Mouse (Mus musculus) MEL (cell line): ENCODE data around the gene 4930544D05Rik. TPM values are rescaled to one million over a fixed set of nuclear protein-coding genes. Genes with fewer than 3 reads are reported as not detected.

Source experiments
- DNase-seq: peaks from one replicate; pipeline ENCODE4 v3.0.0; 2011; ENCODE audit warnings: low read depth, low spot score
- H3K27ac ChIP-seq: 2 replicates; pipeline ENCODE4 v1.5.1; 2012; ENCODE audit warnings: low read depth, mild to moderate bottlenecking, control low read depth, low read length, moderate library complexity; ENCODE audit not compliant: control insufficient read depth
- H3K27me3 ChIP-seq, 2 experiments: fragments of 150-350 bp in 1 of 2; sonication (generic) in 1 of 2; 2 replicates each; pipeline ENCODE4 v1.6.1; 2012; ENCODE audit warnings: low read length in 2 of 2, mild to moderate bottlenecking in 2 of 2, improper control_type of control experiment in 1 of 2, moderate library complexity in 1 of 2; ENCODE audit not compliant: insufficient read depth in 2 of 2, control insufficient read depth in 1 of 2
- H3K36me3 ChIP-seq, 2 experiments: 2 replicates each; pipeline ENCODE4 v1.6.1; 2012 to 2014; ENCODE audit warnings: low read length in 2 of 2, improper control_type of control experiment in 1 of 2, inconsistent platforms in 1 of 2, mild to moderate bottlenecking in 1 of 2; ENCODE audit not compliant: insufficient read depth in 2 of 2, control insufficient read depth in 1 of 2
- H3K4me1 ChIP-seq, 2 experiments: fragments of 150-350 bp in 1 of 2; sonication (generic) in 1 of 2; 2 replicates each; pipeline ENCODE4 v1.6.1; 2012; ENCODE audit warnings: low read length in 2 of 2, improper control_type of control experiment in 1 of 2, mild to moderate bottlenecking in 1 of 2; ENCODE audit not compliant: insufficient read depth in 2 of 2, control insufficient read depth in 1 of 2
- H3K4me3 ChIP-seq, 2 experiments: fragments of 150-350 bp in 1 of 2; sonication (generic) in 1 of 2; 2 replicates each; pipeline ENCODE4 v1.5.1; 2012; ENCODE audit warnings: low read depth in 2 of 2, low read length in 2 of 2, mild to moderate bottlenecking in 2 of 2, moderate library complexity in 2 of 2, control low read depth in 1 of 2, improper control_type of control experiment in 1 of 2; ENCODE audit not compliant: control insufficient read depth in 1 of 2, insufficient read depth in 1 of 2
- H3K79me2 ChIP-seq: 2 replicates; pipeline ENCODE4 v1.6.1; 2012; ENCODE audit warnings: mild to moderate bottlenecking, low read length, moderate library complexity; ENCODE audit not compliant: control insufficient read depth, poor library complexity, insufficient read depth
- H3K9ac ChIP-seq: 2 replicates; pipeline ENCODE4 v1.6.1; 2012; ENCODE audit warnings: low read depth, mild to moderate bottlenecking, control low read depth, low read length, moderate library complexity; ENCODE audit not compliant: control insufficient read depth, poor library complexity, severe bottlenecking
- H3K9me3 ChIP-seq: fragments of 150-350 bp; sonication (generic); replicated peaks from 2 replicates; pipeline ENCODE4 v1.6.1; 2012; ENCODE audit warnings: mild to moderate bottlenecking, low read length, improper control_type of control experiment, moderate library complexity; ENCODE audit not compliant: insufficient read depth
- CTCF ChIP-seq, 3 experiments: IDR thresholded peaks in 2 of 3; conservative IDR thresholded peaks in 1 of 3; 2 replicates each; pipeline ENCODE4 v1.5.1; 2011 to 2012; ENCODE audit warnings: low read length in 3 of 3, low read depth in 2 of 3, mild to moderate bottlenecking in 2 of 3, improper control_type of control experiment in 1 of 3, inconsistent platforms in 1 of 3, mixed read lengths in 1 of 3, moderate library complexity in 1 of 3; ENCODE audit not compliant: control insufficient read depth in 1 of 3, insufficient read depth in 1 of 3, poor library complexity in 1 of 3, severe bottlenecking in 1 of 3
- GABPA ChIP-seq: IDR thresholded peaks from 2 replicates; pipeline ENCODE4 v1.6.1; 2012; ENCODE audit warnings: low read depth, mild to moderate bottlenecking, inconsistent platforms, low read length, improper control_type of control experiment, moderate library complexity
- MAFK ChIP-seq: IDR thresholded peaks from 2 replicates; pipeline ENCODE4 v1.6.1; 2011; ENCODE audit warnings: low read depth, mild to moderate bottlenecking, low read length, improper control_type of control experiment, borderline replicate concordance
- MAX ChIP-seq: IDR thresholded peaks from 2 replicates; pipeline ENCODE4 v1.6.1; 2011; ENCODE audit warnings: low read length, improper control_type of control experiment
- MYC ChIP-seq: IDR thresholded peaks from 2 replicates; pipeline ENCODE4 v1.6.1; 2011; ENCODE audit warnings: low read depth, mild to moderate bottlenecking, low read length, improper control_type of control experiment, moderate library complexity
- SIN3A ChIP-seq: IDR thresholded peaks from 2 replicates; pipeline ENCODE4 v1.6.1; 2012; ENCODE audit warnings: low read length, improper control_type of control experiment, inconsistent platforms
- SMC3 ChIP-seq: IDR thresholded peaks from 2 replicates; pipeline ENCODE4 v1.6.1; 2011; ENCODE audit warnings: low read depth, low read length, improper control_type of control experiment
- TAL1 ChIP-seq: IDR thresholded peaks from 2 replicates; pipeline ENCODE4 v1.6.1; 2012; ENCODE audit warnings: mild to moderate bottlenecking, inconsistent platforms, low read length, moderate library complexity, mixed read lengths
- USF1 ChIP-seq: IDR thresholded peaks from 2 replicates; pipeline ENCODE4 v1.6.1; 2014; ENCODE audit warnings: low read depth, mild to moderate bottlenecking, inconsistent platforms, low read length, improper control_type of control experiment, moderate library complexity
- polyA plus RNA-seq, 2 experiments: library from polyadenylated mRNA; stranded (reverse) in 1 of 2; unstranded in 1 of 2; fragments of >175 nt in 1 of 2; fragments of >200 nt in 1 of 2; gene quantifications; 2 replicates each; pipeline versions ENCODE4 v1.2.1 to v1.2.4; 2012; ENCODE audit warnings: low replicate concordance in 2 of 2, low read depth in 1 of 2; ENCODE audit not compliant: insufficient read length in 2 of 2, insufficient read depth in 1 of 2, missing spikeins in 1 of 2
- total RNA-seq: library from RNA; depleted of rRNA; stranded (reverse); fragments of 300-350 nt; gene quantifications from 2 replicates; pipeline ENCODE4 v1.2.3, GENCODE M21; 2012; rRNA removed

The 4930544D05Rik gene
- total and polyA plus RNA-seq, 3 experiments = 0.10 TPM; not detected in 2

DNA sequence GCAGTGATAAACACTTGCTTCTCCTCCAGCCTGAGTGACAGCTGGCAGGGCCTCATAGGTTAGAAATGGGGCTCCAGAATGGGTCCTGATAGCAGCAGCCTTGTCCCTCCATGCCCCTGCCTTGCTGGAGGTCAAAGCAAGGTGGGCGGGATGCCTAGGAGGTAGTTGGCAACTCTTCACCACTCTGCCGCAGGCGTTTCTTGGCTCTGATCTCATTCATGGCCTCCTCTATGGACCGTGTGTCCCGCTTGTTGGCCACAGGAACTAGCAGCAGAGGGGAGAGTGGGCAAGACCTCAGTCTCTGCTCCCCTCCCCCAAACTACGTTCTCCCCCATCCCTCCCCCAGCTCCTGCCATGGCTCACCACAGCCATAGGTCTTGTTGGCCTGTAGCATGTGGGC lies 48.3 kb downstream of the 4930544D05Rik start:
- H3K4me1 ChIP-seq = peaks cover 2 to 9% of the 10 kb centered on the region in 2 experiments; a peak in 3 of 4 replicates
- no peak overlapping the region for H3K27ac ChIP-seq
- DNase-seq = no peak
- H3K27me3 ChIP-seq = no peaks in the 10 kb centered on the region
- no peak overlapping the region for H3K9ac ChIP-seq
- no peak overlapping the region for H3K4me3 ChIP-seq
- no peaks in the 10 kb centered on the region for H3K9me3 ChIP-seq
- H3K36me3 ChIP-seq = peaks cover 1 to 5% of the 10 kb centered on the region in 2 experiments; a peak in 3 of 4 replicates
- TF ChIP-seq GABPA (no peak), MAFK (no peak), SMC3 (no peak), USF1 (no peak), SIN3A (no peak), MYC (no peak), TAL1 (no peak)
- TF ChIP-seq, all 39 proteins: peak for 0
- H3K79me2 ChIP-seq = peaks cover 12% of the 10 kb centered on the region

DNA sequence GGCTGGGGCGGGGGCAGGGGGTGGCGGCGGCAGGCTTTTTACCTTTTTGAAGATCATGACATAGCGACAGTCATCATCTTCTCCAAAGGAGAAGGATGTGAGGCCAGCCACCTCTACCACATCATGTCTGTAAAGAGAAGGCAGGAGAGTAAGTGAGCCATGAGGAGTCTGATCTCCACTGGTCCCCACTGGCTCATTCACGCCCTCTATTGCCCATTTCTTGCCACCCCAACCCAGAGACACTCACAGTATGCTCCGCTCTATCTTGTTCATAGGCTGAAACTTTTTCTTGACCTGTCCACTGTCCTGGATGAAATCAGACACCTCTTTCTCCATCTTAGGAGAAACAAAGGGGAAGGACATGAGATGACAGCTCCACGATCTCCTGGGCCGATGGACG lies 49.1 kb downstream of the 4930544D05Rik start:
- H3K27me3 ChIP-seq = no peaks in the 10 kb centered on the region
- H3K4me1 ChIP-seq = peaks cover 2 to 9% of the 10 kb centered on the region in 2 experiments; a peak in 3 of 4 replicates
- no peak overlapping the region for H3K9ac ChIP-seq
- no peak for DNase-seq
- H3K27ac ChIP-seq = no peak overlapping the region
- H3K36me3 ChIP-seq = peaks cover 1 to 5% of the 10 kb centered on the region in 2 experiments; a peak in 3 of 4 replicates
- H3K79me2 ChIP-seq = peaks cover 17% of the 10 kb centered on the region
- TF ChIP-seq CTCF (IDR thresholded peaks at IDR 0.05 in 2 of 3, conservative IDR thresholded peaks at IDR 0.05 in 1 of 3; ENCODE audit: control insufficient read depth in 1 of 3, insufficient read depth in 1 of 3, low read depth in 2 of 3, low read length in 3 of 3, poor library complexity in 1 of 3, severe bottlenecking in 1 of 3) (peak in 1 of 3 experiments; percentile 29; a peak in 1 of 6 replicates), MAX (no peak)
- H3K4me3 ChIP-seq = no peak overlapping the region
- no peaks in the 10 kb centered on the region for H3K9me3 ChIP-seq

Other genes with a start within 250 kb of the 4930544D05Rik start
- 46.4 and 50.6 TPM in 2 replicates for gene Pelp1, start 205.8 kb upstream of the 4930544D05Rik start, total RNA-seq
- gene Pelp1, start 205.8 kb upstream of the 4930544D05Rik start, polyA plus RNA-seq = 10 to 100 TPM in 1 of 2 experiments, not detected in 1; 70.1 TPM
- 200 and 241 TPM in 2 replicates for gene Arrb2, start 183.2 kb upstream of the 4930544D05Rik start, total RNA-seq
- 100 to 1,000 TPM in 1 of 2 experiments, not detected in 1; 272 TPM for gene Arrb2, start 183.2 kb upstream of the 4930544D05Rik start, polyA plus RNA-seq
- gene Med11, start 163.9 kb upstream of the 4930544D05Rik start, total RNA-seq = 43.0 and 43.3 TPM in 2 replicates
- 10 to 100 TPM in 1 of 2 experiments, not detected in 1; 40.0 TPM for gene Med11, start 163.9 kb upstream of the 4930544D05Rik start, polyA plus RNA-seq
- not detected in 2 replicates for gene Zmynd15, start 156.4 kb upstream of the 4930544D05Rik start, total RNA-seq
- gene Zmynd15, start 156.4 kb upstream of the 4930544D05Rik start, polyA plus RNA-seq = under 1 TPM in 1 of 2 experiments, not detected in 1; 0.14 TPM
- not detected in 2 replicates for gene Cxcl16, start 155.9 kb upstream of the 4930544D05Rik start, total RNA-seq
- gene Cxcl16, start 155.9 kb upstream of the 4930544D05Rik start, polyA plus RNA-seq = not detected
- gene Tm4sf5, start 110.6 kb upstream of the 4930544D05Rik start, total RNA-seq = 0.27 TPM in 1 of 2 replicates, not detected in the other
- under 1 TPM in 1 of 2 experiments, not detected in 1; 0.21 TPM for gene Tm4sf5, start 110.6 kb upstream of the 4930544D05Rik start, polyA plus RNA-seq
- gene Vmo1, start 101.2 kb upstream of the 4930544D05Rik start, total RNA-seq = not detected in 2 replicates
- gene Vmo1, start 101.2 kb upstream of the 4930544D05Rik start, polyA plus RNA-seq = not detected
- gene Gltpd2, start 96.7 kb upstream of the 4930544D05Rik start, total RNA-seq = not detected in 2 replicates
- gene Gltpd2, start 96.7 kb upstream of the 4930544D05Rik start, polyA plus RNA-seq = under 1 TPM in 1 of 2 experiments, not detected in 1; 0.06 TPM
- 602 and 671 TPM in 2 replicates for gene Psmb6, start 90.5 kb upstream of the 4930544D05Rik start, total RNA-seq
- 100 to 1,000 TPM in 1 of 2 experiments, not detected in 1; 462 TPM for gene Psmb6, start 90.5 kb upstream of the 4930544D05Rik start, polyA plus RNA-seq
- not detected in 2 replicates for gene Gm40193, start 82.9 kb upstream of the 4930544D05Rik start, total RNA-seq
- not detected for gene Gm40193, start 82.9 kb upstream of the 4930544D05Rik start, polyA plus RNA-seq
- 0.07 and 0.15 TPM in 2 replicates for gene Pld2, start 75.8 kb upstream of the 4930544D05Rik start, total RNA-seq
- gene Pld2, start 75.8 kb upstream of the 4930544D05Rik start, polyA plus RNA-seq = under 1 TPM in 1 of 2 experiments, not detected in 1; 0.39 TPM
- gene Mink1, start 53.0 kb upstream of the 4930544D05Rik start, total RNA-seq = 25.0 and 33.8 TPM in 2 replicates
- gene Mink1, start 53.0 kb upstream of the 4930544D05Rik start, polyA plus RNA-seq = 100 to 1,000 TPM in 1 of 2 experiments, 10 to 100 TPM in 1; 57.3 to 230 TPM
- gene Chrne, start 3.4 kb downstream of the 4930544D05Rik start, total RNA-seq = 0.54 TPM in 1 of 2 replicates, not detected in the other
- gene Chrne, start 3.4 kb downstream of the 4930544D05Rik start, polyA plus RNA-seq = under 1 TPM in 1 of 2 experiments, not detected in 1; 0.33 TPM
- 0.98 and 1.6 TPM in 2 replicates for gene Gp1ba, start 23.3 kb downstream of the 4930544D05Rik start, total RNA-seq
- 1 to 10 TPM in 1 of 2 experiments, not detected in 1; 5.0 TPM for gene Gp1ba, start 23.3 kb downstream of the 4930544D05Rik start, polyA plus RNA-seq
- gene Rnf167, start 31.4 kb downstream of the 4930544D05Rik start, total RNA-seq = 30.4 and 31.4 TPM in 2 replicates
- 10 to 100 TPM in 1 of 2 experiments, not detected in 1; 44.4 TPM for gene Rnf167, start 31.4 kb downstream of the 4930544D05Rik start, polyA plus RNA-seq
- 96.3 and 104 TPM in 2 replicates for gene Slc25a11, start 31.6 kb downstream of the 4930544D05Rik start, total RNA-seq
- 100 to 1,000 TPM; 114 to 145 TPM for gene Slc25a11, start 31.6 kb downstream of the 4930544D05Rik start, polyA plus RNA-seq
- gene Pfn1, start 38.8 kb downstream of the 4930544D05Rik start, total RNA-seq = 1,332 and 1,356 TPM in 2 replicates
- gene Pfn1, start 38.8 kb downstream of the 4930544D05Rik start, polyA plus RNA-seq = 1,000 to 10,000 TPM; 2,392 to 5,980 TPM
- 12.9 and 14.2 TPM in 2 replicates for gene Eno3, start 41.4 kb downstream of the 4930544D05Rik start, total RNA-seq
- gene Eno3, start 41.4 kb downstream of the 4930544D05Rik start, polyA plus RNA-seq = 10 to 100 TPM in 1 of 2 experiments, not detected in 1; 16.8 TPM
- gene Spag7, start 53.6 kb downstream of the 4930544D05Rik start, total RNA-seq = 76.4 and 81.0 TPM in 2 replicates
- gene Spag7, start 53.6 kb downstream of the 4930544D05Rik start, polyA plus RNA-seq = 10 to 100 TPM in 1 of 2 experiments, not detected in 1; 99.6 TPM
- 1.9 and 2.8 TPM in 2 replicates for gene Camta2, start 72.3 kb downstream of the 4930544D05Rik start, total RNA-seq
- 10 to 100 TPM in 1 of 2 experiments, not detected in 1; 15.0 TPM for gene Camta2, start 72.3 kb downstream of the 4930544D05Rik start, polyA plus RNA-seq
- 0.35 and 0.46 TPM in 2 replicates for gene Inca1, start 84.3 kb downstream of the 4930544D05Rik start, total RNA-seq
- gene Inca1, start 84.3 kb downstream of the 4930544D05Rik start, polyA plus RNA-seq = 1 to 10 TPM in 1 of 2 experiments, not detected in 1; 2.2 TPM
- 19.8 and 20.3 TPM in 2 replicates for gene Kif1c, start 84.7 kb downstream of the 4930544D05Rik start, total RNA-seq
- 10 to 100 TPM in 1 of 2 experiments, not detected in 1; 21.7 TPM for gene Kif1c, start 84.7 kb downstream of the 4930544D05Rik start, polyA plus RNA-seq
- 1.5 TPM in 2 replicates for gene Zfp3, start 148.4 kb downstream of the 4930544D05Rik start, total RNA-seq
- 1 to 10 TPM in 1 of 2 experiments, not detected in 1; 1.9 TPM for gene Zfp3, start 148.4 kb downstream of the 4930544D05Rik start, polyA plus RNA-seq
- gene Scimp, start 196.7 kb downstream of the 4930544D05Rik start, total RNA-seq = not detected in 2 replicates
- not detected for gene Scimp, start 196.7 kb downstream of the 4930544D05Rik start, polyA plus RNA-seq
- 34.3 and 35.6 TPM in 2 replicates for gene Rabep1, start 228.9 kb downstream of the 4930544D05Rik start, total RNA-seq
- 10 to 100 TPM; 24.2 to 72.2 TPM for gene Rabep1, start 228.9 kb downstream of the 4930544D05Rik start, polyA plus RNA-seq